Mouse (Mus musculus): ENCODE measurements around the gene Traf1. TPM values are rescaled to one million over a fixed set of nuclear protein-coding genes. Genes with fewer than 3 reads are reported as not detected.

The Traf1 gene
- polyA plus RNA-seq, 1 experiment = 1.1 TPM

GRCm38 (mm10) chr2:34938269-34939208 is 23.0 kb downstream of the Traf1 start:
- Histone ChIP-seq H3ac (ENCODE audit: control insufficient read depth, insufficient read length) (no peak overlapping the region), H3K4me2 (ENCODE audit: low read depth) (peak overlapping the region; percentile 56), H3K36me3 (ENCODE audit: control insufficient read depth, insufficient read depth) (no peaks in the 10 kb centered on the region), H3K79me2 (ENCODE audit: control insufficient read depth, insufficient read depth) (no peaks in the 10 kb centered on the region), H3K4me3 (no peak overlapping the region), H3K27me3 (ENCODE audit: control insufficient read depth, insufficient read depth, insufficient read length) (peaks cover 22% of the 10 kb centered on the region)
- TF ChIP-seq TCF12 (IDR thresholded peaks at IDR 0.05; ENCODE audit: insufficient read depth, poor library complexity, severe bottlenecking) (no peak), E2F4 (IDR thresholded peaks at IDR 0.05; ENCODE audit: insufficient read depth) (no peak), CEBPB (IDR thresholded peaks at IDR 0.05; ENCODE audit: insufficient read depth, poor library complexity, severe bottlenecking) (no peak), TCF3 (IDR thresholded peaks at IDR 0.05; ENCODE audit: insufficient read length, low read depth) (no peak), POLR2A (IDR thresholded peaks at IDR 0.05; ENCODE audit: insufficient read length, low read depth) (no peak), USF1 (IDR thresholded peaks at IDR 0.05; ENCODE audit: low read depth) (peak; percentile 36)

- Histone ChIP-seq H3K79me2 (ENCODE audit: control insufficient read depth, insufficient read depth) (no peaks in the 10 kb centered on the region), H3K4me3 (no peak overlapping the region), H3ac (ENCODE audit: control insufficient read depth, insufficient read length) (no peak overlapping the region), H3K36me3 (ENCODE audit: control insufficient read depth, insufficient read depth) (no peaks in the 10 kb centered on the region), H3K27me3 (ENCODE audit: control insufficient read depth, insufficient read depth, insufficient read length) (peaks cover 20% of the 10 kb centered on the region), H3K4me2 (ENCODE audit: low read depth) (no peak overlapping the region)
- no peak for TF ChIP-seq MYOD1 (IDR thresholded peaks at IDR 0.05; ENCODE audit: control insufficient read depth in 1 of 3, insufficient read length in 2 of 3, low read depth in 2 of 3)
- TF ChIP-seq REST (IDR thresholded peaks at IDR 0.05; ENCODE audit: insufficient read depth, insufficient read length) = no peak
- no peak for TF ChIP-seq USF1 (IDR thresholded peaks at IDR 0.05; ENCODE audit: low read depth)
- no peak for TF ChIP-seq POLR2AphosphoS2 (IDR thresholded peaks at IDR 0.05; ENCODE audit: insufficient read length, low read depth)
- no peak for TF ChIP-seq E2F4 (IDR thresholded peaks at IDR 0.05; ENCODE audit: insufficient read depth)
- no peak for TF ChIP-seq CEBPB (IDR thresholded peaks at IDR 0.05; ENCODE audit: insufficient read depth, poor library complexity, severe bottlenecking)
- TF ChIP-seq TCF3 (IDR thresholded peaks at IDR 0.05; ENCODE audit: insufficient read length, low read depth) = no peak
- no peak for TF ChIP-seq SRF (IDR thresholded peaks at IDR 0.05; ENCODE audit: control insufficient read depth, insufficient read length, low read depth)
Observed at GRCm38 (mm10) chr2:34937460-34937859, 24.1 kb downstream of the Traf1 start.

GRCm38 (mm10) chr2:34927320-34927719 is 34.3 kb downstream of the Traf1 start:
- Histone ChIP-seq H3K4me2 (ENCODE audit: low read depth) (no peak overlapping the region), H3K36me3 (ENCODE audit: control insufficient read depth, insufficient read depth) (no peaks in the 10 kb centered on the region), H3K27me3 (ENCODE audit: control insufficient read depth, insufficient read depth, insufficient read length) (no peaks in the 10 kb centered on the region), H3K79me2 (ENCODE audit: control insufficient read depth, insufficient read depth) (no peaks in the 10 kb centered on the region), H3K4me3 (no peak overlapping the region), H3ac (ENCODE audit: control insufficient read depth, insufficient read length) (no peak overlapping the region)
- TF ChIP-seq E2F4 (IDR thresholded peaks at IDR 0.05; ENCODE audit: insufficient read depth) (no peak), MYOG (IDR thresholded peaks at IDR 0.05; ENCODE audit: control insufficient read depth in 1 of 3, insufficient read depth in 1 of 3, insufficient read length in 2 of 3, low read depth in 2 of 3) (no peak), POLR2A (IDR thresholded peaks at IDR 0.05; ENCODE audit: insufficient read length, low read depth) (no peak), REST (IDR thresholded peaks at IDR 0.05; ENCODE audit: insufficient read depth, insufficient read length) (no peak), MYOD1 (IDR thresholded peaks at IDR 0.05; ENCODE audit: control insufficient read depth in 1 of 3, insufficient read length in 2 of 3, low read depth in 2 of 3) (no peak), SRF (IDR thresholded peaks at IDR 0.05; ENCODE audit: control insufficient read depth, insufficient read length, low read depth) (no peak), MAX (IDR thresholded peaks at IDR 0.05; ENCODE audit: low read depth) (no peak), POLR2AphosphoS2 (IDR thresholded peaks at IDR 0.05; ENCODE audit: insufficient read length, low read depth) (no peak), TCF3 (IDR thresholded peaks at IDR 0.05; ENCODE audit: insufficient read length, low read depth) (no peak), USF1 (IDR thresholded peaks at IDR 0.05; ENCODE audit: low read depth) (no peak), TCF12 (IDR thresholded peaks at IDR 0.05; ENCODE audit: insufficient read depth, poor library complexity, severe bottlenecking) (no peak), CEBPB (IDR thresholded peaks at IDR 0.05; ENCODE audit: insufficient read depth, poor library complexity, severe bottlenecking) (no peak)

- TF ChIP-seq POLR2AphosphoS2 (IDR thresholded peaks at IDR 0.05; ENCODE audit: insufficient read length, low read depth) (no peak), CEBPB (IDR thresholded peaks at IDR 0.05; ENCODE audit: insufficient read depth, poor library complexity, severe bottlenecking) (no peak), TCF12 (IDR thresholded peaks at IDR 0.05; ENCODE audit: insufficient read depth, poor library complexity, severe bottlenecking) (no peak), TCF3 (IDR thresholded peaks at IDR 0.05; ENCODE audit: insufficient read length, low read depth) (no peak)
- Histone ChIP-seq H3K4me3 (no peak overlapping the region), H3K4me2 (ENCODE audit: low read depth) (no peak overlapping the region), H3K27me3 (ENCODE audit: control insufficient read depth, insufficient read depth, insufficient read length) (no peaks in the 10 kb centered on the region), H3K36me3 (ENCODE audit: control insufficient read depth, insufficient read depth) (no peaks in the 10 kb centered on the region), H3ac (ENCODE audit: control insufficient read depth, insufficient read length) (no peak overlapping the region), H3K79me2 (ENCODE audit: control insufficient read depth, insufficient read depth) (no peaks in the 10 kb centered on the region)
Observed at GRCm38 (mm10) chr2:34922729-34923128, 38.8 kb downstream of the Traf1 start.

GRCm38 (mm10) chr2:34920144-34920543 is 41.4 kb downstream of the Traf1 start:
- TF ChIP-seq POLR2AphosphoS2 (IDR thresholded peaks at IDR 0.05; ENCODE audit: insufficient read length, low read depth) (no peak), TCF3 (IDR thresholded peaks at IDR 0.05; ENCODE audit: insufficient read length, low read depth) (peak; percentile 57), MAX (IDR thresholded peaks at IDR 0.05; ENCODE audit: low read depth) (no peak), MYOG (IDR thresholded peaks at IDR 0.05; ENCODE audit: control insufficient read depth in 1 of 3, insufficient read depth in 1 of 3, insufficient read length in 2 of 3, low read depth in 2 of 3) (peak; percentile 83 to 94 (median 89)), E2F4 (IDR thresholded peaks at IDR 0.05; ENCODE audit: insufficient read depth) (no peak), REST (IDR thresholded peaks at IDR 0.05; ENCODE audit: insufficient read depth, insufficient read length) (no peak), SRF (IDR thresholded peaks at IDR 0.05; ENCODE audit: control insufficient read depth, insufficient read length, low read depth) (no peak), USF1 (IDR thresholded peaks at IDR 0.05; ENCODE audit: low read depth) (peak; percentile 54), CEBPB (IDR thresholded peaks at IDR 0.05; ENCODE audit: insufficient read depth, poor library complexity, severe bottlenecking) (no peak), MYOD1 (IDR thresholded peaks at IDR 0.05; ENCODE audit: control insufficient read depth in 1 of 3, insufficient read length in 2 of 3, low read depth in 2 of 3) (peak; percentile 74 to 96 (median 86)), TCF12 (IDR thresholded peaks at IDR 0.05; ENCODE audit: insufficient read depth, poor library complexity, severe bottlenecking) (peak; percentile 86), POLR2A (IDR thresholded peaks at IDR 0.05; ENCODE audit: insufficient read length, low read depth) (no peak)
- no peaks in the 10 kb centered on the region for H3K27me3 ChIP-seq (ENCODE audit: control insufficient read depth, insufficient read depth, insufficient read length)
- H3ac ChIP-seq (ENCODE audit: control insufficient read depth, insufficient read length) = no peak overlapping the region

More at GRCm38 (mm10) chr2:34920144-34920543, 41.4 kb downstream of the Traf1 start:
- Histone ChIP-seq H3K36me3 (ENCODE audit: control insufficient read depth, insufficient read depth) (no peaks in the 10 kb centered on the region), H3K79me2 (ENCODE audit: control insufficient read depth, insufficient read depth) (no peaks in the 10 kb centered on the region), H3K4me2 (ENCODE audit: low read depth) (peak overlapping the region; percentile 26), H3K4me3 (no peak overlapping the region)

Data from myocyte (in vitro differentiated cells).